ENCODE assay signal across 26 mouse cellular contexts in genomic region chr2:129587241-129587640, GRCm38 (mm10). TPM values are rescaled to one million over a fixed set of nuclear protein-coding genes. Genes with fewer than 3 reads are reported as not detected.
DNase-seq lines count a peak whose midpoint lies in the region; ATAC-seq and TF ChIP-seq lines count a peak whose summit lies in the region.
"Had no signal": no experiment of that assay in that cellular context is flagged by ENCODE, and none has a peak within 500 bp of the region (broad histone marks: within the 10 kb centered on the region; RNA-seq: fewer than 3 reads in every experiment).

No protein-coding gene starts in this region.

- H3K4me3 ChIP-seq in kidney, embryonic 16.5 days (ENCODE audit: low read length) = no peak overlapping the region
- no peak overlapping the region for H3K4me3 ChIP-seq in ES-Bruce4 (ENCODE audit: low read depth, low read length)
- H3K4me3 ChIP-seq: embryonic facial prominence, embryonic 15.5 days; erythroblast, embryonic 14.5 days; forebrain, embryonic 10.5 days; heart, adult 2 months; heart, embryonic 13.5 days; hindbrain, embryonic 15.5 days had no signal

- no peak overlapping the region for H3K4me2 ChIP-seq in kidney, embryonic 16.5 days (replicated peaks; ENCODE audit: low read depth, low read length)
- H3K4me2 ChIP-seq: embryonic facial prominence, embryonic 15.5 days; heart, embryonic 13.5 days; hindbrain, embryonic 15.5 days had no signal

- H3K36me3 ChIP-seq in kidney, embryonic 16.5 days (ENCODE audit: insufficient read depth, low read length) = no peaks in the 10 kb centered on the region
- no peaks in the 10 kb centered on the region for H3K36me3 ChIP-seq in ES-Bruce4 (ENCODE audit: control insufficient read depth, insufficient read depth, low read length, poor library complexity, severe bottlenecking)
- H3K36me3 ChIP-seq: embryonic facial prominence, embryonic 15.5 days; forebrain, embryonic 10.5 days; G1E; heart, embryonic 13.5 days; hindbrain, embryonic 15.5 days had no signal

- H3K9me3 ChIP-seq in kidney, embryonic 16.5 days (ENCODE audit: low read length) = no peaks in the 10 kb centered on the region
- H3K9me3 ChIP-seq in ES-Bruce4 (replicated peaks; ENCODE audit: control insufficient read depth, insufficient read depth, low read length, poor library complexity, severe bottlenecking) = no peaks in the 10 kb centered on the region
- H3K9me3 ChIP-seq: embryonic facial prominence, embryonic 15.5 days; forebrain, embryonic 10.5 days; G1E; heart, embryonic 13.5 days; hindbrain, embryonic 15.5 days had no signal

- peaks cover 27% of the 10 kb centered on the region for H3K4me1 ChIP-seq in kidney, embryonic 16.5 days (ENCODE audit: insufficient read depth, low read length)
- H3K4me1 ChIP-seq in ES-Bruce4 (ENCODE audit: control insufficient read depth, insufficient read depth, low read length) = peaks cover 10% of the 10 kb centered on the region

- H3K27ac ChIP-seq in kidney, embryonic 16.5 days (ENCODE audit: low read length) = no peak overlapping the region
- peak overlapping the region; percentile 81 for H3K27ac ChIP-seq in ES-Bruce4 (ENCODE audit: insufficient read depth, low read length)
- H3K27ac ChIP-seq: embryonic facial prominence, embryonic 15.5 days; heart, adult 2 months; heart, embryonic 13.5 days; hindbrain, embryonic 15.5 days had no signal

- peak; percentile 14 for DNase-seq in embryo, embryonic 10 days (ENCODE audit: low spot score)
- no peak for DNase-seq in embryo, embryonic 9.5 days (ENCODE audit: extremely low spot score)
- no peak for DNase-seq in kidney, postnatal 4 days
- DNase-seq in ZHBTc4 (ENCODE audit: low read depth, low spot score) = peak; percentile 60
- no peak for DNase-seq in c-Kit-positive CD71-positive TER-119-positive erythroid progenitor cells, embryonic 14.5 days (ENCODE audit: low spot score)
- DNase-seq: adrenal gland, postnatal 14 days; cerebellum, adult 18-20 months; cerebellum, adult 9-11 months; cerebellum, postnatal 36 days; gastrocnemius, postnatal 10 days; heart, adult 2 months; heart, postnatal 36 days had no signal

- peak; percentile 93 for TF ChIP-seq EP300 in ES-Bruce4 (IDR thresholded peaks at IDR 0.05; ENCODE audit: insufficient read depth, low read depth, low read length)

- 0 out of 2 replicates have a peak, but pooled peaks have one; percentile 5 for ATAC-seq in kidney, embryonic 16.5 days (ENCODE audit: low FRiP score, low TSS enrichment)
- ATAC-seq: activated CD4-positive, CD25-positive, alpha-beta regulatory T cell, adult 4 months had no signal

- no peak overlapping the region for H3K9ac ChIP-seq in kidney, embryonic 16.5 days (replicated peaks; ENCODE audit: low read length)
- H3K9ac ChIP-seq in ES-Bruce4 (ENCODE audit: low read depth, poor library complexity, severe bottlenecking) = no peak overlapping the region
- H3K9ac ChIP-seq: embryonic facial prominence, embryonic 15.5 days; heart, embryonic 13.5 days; hindbrain, embryonic 15.5 days had no signal

- H3K27me3 ChIP-seq in kidney, embryonic 16.5 days (ENCODE audit: insufficient read depth, low read length) = no peaks in the 10 kb centered on the region
- no peaks in the 10 kb centered on the region for H3K27me3 ChIP-seq in ES-Bruce4 (ENCODE audit: control insufficient read depth, insufficient read depth, low read length, poor library complexity, severe bottlenecking)
- H3K27me3 ChIP-seq: heart, embryonic 13.5 days; hindbrain, embryonic 15.5 days had no signal

- WGBS in kidney, embryonic 16.5 days = 28% methylated on average over 3 of the region's 3 CpGs

- TF ChIP-seq CTCF in ES-Bruce4 (IDR thresholded peaks at IDR 0.05; ENCODE audit: low read depth, low read length) = no peak

- no peak for TF ChIP-seq POLR2A in ES-Bruce4 (IDR thresholded peaks at IDR 0.05; ENCODE audit: insufficient read depth, low read length)

RNA-seq across cellular contexts. Expression of gene Sirpa, which starts 5.4 kb away (rescaled TPM):
- polyA plus RNA-seq in kidney, embryonic 16.5 days (2015; fragmentation: Nextera tagmentation; extraction: Ambion mirVana) = 29.0 and 29.8 TPM in 2 replicates
- polyA plus RNA-seq in ES-Bruce4 (2011; ENCODE audit: insufficient read depth, insufficient read length, low read depth, missing spikeins) = 7.7 and 8.5 TPM in 2 replicates
- polyA plus RNA-seq: G1E had no signal

RNA-seq across cellular contexts. Expression of gene F830045P16Rik, which starts 50.8 kb away (rescaled TPM):
- not detected in 2 replicates for polyA plus RNA-seq in kidney, embryonic 16.5 days (2015; fragmentation: Nextera tagmentation; extraction: Ambion mirVana)
- polyA plus RNA-seq in ES-Bruce4 (2011; ENCODE audit: insufficient read depth, insufficient read length, low read depth, missing spikeins) = not detected in 2 replicates
- polyA plus RNA-seq: activated CD4-positive, CD25-positive, alpha-beta regulatory T cell, adult 4 months; C2C12; embryonic facial prominence, embryonic 11.5 days; erythroblast, embryonic 14.5 days; forebrain, embryonic 10.5 days; forebrain, embryonic 14.5 days; G1E; heart, adult 2 months; heart, embryonic 13.5 days; heart, postnatal 0 days; hindbrain, embryonic 11.5 days; hindbrain, embryonic 15.5 days had no signal

Comparison
In these comparisons a context has a peak if more than half of its experiments do, and no peak if none do; other contexts are left out.
1. DNase-seq: peak in embryo, embryonic 10 days (single experiment) and ZHBTc4 (single experiment); none in embryo, embryonic 9.5 days (single experiment), kidney, postnatal 4 days (0 of 2) and c-Kit-positive CD71-positive TER-119-positive erythroid progenitor cells, embryonic 14.5 days (single experiment).